Mouse (Mus musculus): ENCODE results near the gene St6gal1.
"Not testable (repeated sequence)": the region's sequence is repeated elsewhere in the genome, so short reads cannot be mapped to it uniquely, and the experiment has no call there.

The St6gal1 gene

DNA sequence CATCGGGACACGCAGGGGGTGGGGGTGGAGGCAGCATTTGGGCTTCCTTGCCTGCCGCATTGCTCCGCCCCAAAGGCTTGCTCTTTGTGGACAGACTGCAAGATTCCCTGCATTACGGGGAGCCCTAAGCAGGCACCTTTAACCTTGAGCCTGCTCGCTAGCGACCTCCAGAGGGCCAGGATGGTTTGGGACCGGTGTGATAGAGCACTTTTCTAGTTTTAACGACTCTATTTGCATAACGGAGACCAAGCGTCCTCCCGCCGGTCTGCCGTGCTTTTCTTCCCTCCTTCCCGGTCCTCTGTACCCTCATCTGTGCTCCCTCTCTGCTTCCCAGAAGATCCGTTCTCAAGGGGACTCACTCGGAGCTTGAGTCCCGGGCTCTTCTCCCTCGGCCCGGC lies at the start of gene St6gal1:
Gene St6gal1, plus strand, starts transcription at position 70 of the 398 bp plus-strand sequence.
- DNase-seq = peak; percentile 83

- DNase-seq = no peak
These were observed 49.7 kb upstream of the St6gal1 start for GRCm38 (mm10) chr16:23174855-23175254.

- no peak for DNase-seq
These were observed 48.6 kb upstream of the St6gal1 start for GRCm38 (mm10) chr16:23175956-23176355.

DNA sequence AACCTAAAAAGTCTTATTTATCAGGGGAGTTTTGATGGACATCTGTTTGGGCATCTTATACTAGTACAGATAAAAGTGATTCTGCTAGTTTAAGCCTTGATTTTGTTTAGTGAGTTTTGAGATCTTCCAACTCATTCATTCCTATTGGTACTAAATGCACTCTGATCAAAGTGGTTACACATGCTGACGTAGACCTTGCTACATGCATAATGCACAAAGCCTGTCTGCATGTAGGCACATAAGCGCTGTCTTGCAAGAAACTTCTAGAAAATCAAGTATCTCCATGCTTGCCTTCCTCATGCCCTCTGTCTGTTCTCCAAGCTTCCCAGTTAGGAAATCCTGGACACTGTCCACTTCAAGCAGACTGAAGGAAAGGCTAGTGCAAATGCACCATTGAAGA lies 46.7 kb upstream of the St6gal1 start:
- no peak for DNase-seq

GRCm38 (mm10) chr16:23178796-23179195 lies 45.7 kb upstream of the St6gal1 start:
- no peak for DNase-seq

GRCm38 (mm10) chr16:23179436-23179835 lies 45.1 kb upstream of the St6gal1 start:
- DNase-seq = not testable (repeated sequence)

DNA sequence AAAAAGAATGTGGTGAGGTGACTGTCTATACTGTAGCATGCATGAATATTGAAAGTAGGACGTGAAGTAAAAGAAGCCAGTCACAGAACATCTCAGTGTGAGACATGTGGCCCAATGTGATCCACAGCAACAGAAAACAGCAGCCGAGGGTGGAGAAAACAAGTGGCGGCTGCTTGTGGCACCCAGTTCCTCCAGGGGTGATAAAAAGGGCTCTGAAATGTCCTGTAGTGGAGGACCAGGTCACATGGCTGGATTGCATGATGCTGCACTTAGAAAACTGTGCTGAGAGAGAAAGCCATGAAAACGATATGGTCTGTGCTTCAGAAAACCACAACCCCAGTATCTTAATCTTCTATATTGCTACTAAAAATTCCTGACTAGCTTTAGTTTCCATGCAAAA lies 43.5 kb upstream of the St6gal1 start:
- no peak for DNase-seq

GRCm38 (mm10) chr16:23181487-23181886 lies 43.1 kb upstream of the St6gal1 start:
- no peak for DNase-seq

DNA sequence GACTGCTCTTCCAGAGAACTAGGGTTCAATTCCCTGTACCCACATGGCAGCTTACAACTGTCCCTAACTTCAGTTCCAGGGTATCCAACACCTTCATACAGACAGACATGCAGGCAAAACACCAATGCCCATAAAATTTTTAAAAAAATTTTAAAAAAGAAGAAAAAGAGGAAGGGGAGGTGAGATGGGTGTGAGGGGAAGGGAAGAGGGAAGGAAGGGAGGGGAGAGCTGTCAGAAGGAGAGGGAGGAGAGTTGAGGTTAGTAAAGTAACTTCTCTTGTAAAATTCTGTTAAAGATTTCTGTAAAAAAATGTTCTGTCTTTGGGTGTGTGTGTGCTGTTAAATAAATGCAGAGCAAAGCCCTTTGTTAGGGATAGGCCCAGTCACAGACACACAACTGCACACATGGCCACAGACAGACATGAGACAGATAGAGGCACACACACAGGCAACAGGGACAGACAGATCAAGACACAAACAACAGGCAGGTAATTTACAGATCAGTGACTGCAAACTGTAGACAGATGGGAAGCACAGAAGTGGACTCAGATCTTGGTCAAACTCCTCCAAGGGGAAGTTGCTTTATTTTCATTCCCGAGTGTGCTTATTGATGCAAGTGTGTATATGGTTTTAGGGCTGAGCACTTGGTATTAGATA lies 42.5 kb upstream of the St6gal1 start:
- DNase-seq = no peak

- no peak for DNase-seq
These were observed 38.7 kb upstream of the St6gal1 start for GRCm38 (mm10) chr16:23185824-23186223.

DNA sequence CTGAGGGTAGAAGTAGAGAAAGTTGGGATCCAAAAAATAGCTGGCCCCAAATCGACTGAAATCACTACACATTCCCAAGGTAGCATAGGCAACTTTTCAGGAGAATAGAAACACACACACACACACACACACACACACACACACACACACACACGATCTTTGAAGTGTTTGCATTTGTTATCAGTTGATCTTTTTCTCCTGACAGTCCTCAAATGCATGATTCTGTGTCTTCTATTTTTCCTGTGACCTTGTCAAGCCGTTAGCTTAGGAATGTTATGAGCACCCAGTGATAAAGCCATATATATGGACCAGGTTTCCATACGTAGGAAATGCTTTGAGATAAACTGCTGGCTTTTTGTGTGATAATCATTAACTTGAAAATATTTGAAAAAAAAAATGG lies 38.1 kb upstream of the St6gal1 start:
- no peak for DNase-seq

- DNase-seq = no peak
These were observed 36.6 kb upstream of the St6gal1 start for GRCm38 (mm10) chr16:23187983-23188382.

GRCm38 (mm10) chr16:23189612-23190011 lies 34.9 kb upstream of the St6gal1 start:
- no peak for DNase-seq

- DNase-seq = no peak
These were observed 32.8 kb upstream of the St6gal1 start for GRCm38 (mm10) chr16:23191560-23192242.

DNA sequence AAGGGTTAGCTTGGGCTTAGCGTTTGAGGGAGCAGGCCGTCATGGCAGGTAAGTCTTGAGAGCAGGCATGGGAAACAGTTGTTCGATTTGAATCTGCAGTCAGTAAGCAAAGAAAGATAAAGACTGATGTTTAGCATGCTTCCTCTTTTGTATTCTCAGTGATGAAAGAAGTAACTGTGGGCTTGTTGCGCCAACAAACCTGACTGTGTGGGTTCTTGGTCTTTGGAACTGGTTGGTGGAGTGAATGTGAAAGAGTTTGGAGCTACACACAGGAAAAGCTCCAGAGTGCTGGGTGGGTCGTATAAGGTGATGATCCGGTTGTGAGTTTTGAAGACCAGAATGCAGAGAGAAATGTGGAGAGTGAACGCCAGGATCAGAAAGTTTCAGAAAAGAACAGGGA lies 28.9 kb upstream of the St6gal1 start:
- DNase-seq = no peak

DNA sequence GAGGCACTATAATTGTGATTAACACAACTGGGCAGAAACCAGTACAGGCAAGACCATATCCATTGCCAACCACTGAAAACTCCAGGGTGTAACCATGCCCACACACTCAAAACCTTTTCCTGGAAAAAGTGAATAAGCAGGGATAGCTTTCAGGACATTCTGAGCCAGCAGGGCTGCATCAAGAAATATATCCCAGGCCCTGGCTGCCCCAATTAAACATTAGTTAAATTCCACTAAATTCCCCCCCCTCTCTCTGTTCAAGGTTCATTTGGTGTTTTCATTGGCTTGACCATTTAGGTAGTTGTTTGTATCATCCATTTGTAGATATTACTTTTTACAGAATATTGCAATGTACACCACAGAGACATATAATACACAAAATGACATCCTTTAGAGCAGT lies 28.2 kb upstream of the St6gal1 start:
- no peak for DNase-seq

GRCm38 (mm10) chr16:23196791-23197190 lies 27.7 kb upstream of the St6gal1 start:
- no peak for DNase-seq

GRCm38 (mm10) chr16:23201498-23201897 lies 23.0 kb upstream of the St6gal1 start:
- DNase-seq = no peak

GRCm38 (mm10) chr16:23214314-23214713 lies 10.2 kb upstream of the St6gal1 start:
- DNase-seq = no peak

GRCm38 (mm10) chr16:23215241-23215900 lies 9.2 kb upstream of the St6gal1 start:
- no peak for DNase-seq

DNA sequence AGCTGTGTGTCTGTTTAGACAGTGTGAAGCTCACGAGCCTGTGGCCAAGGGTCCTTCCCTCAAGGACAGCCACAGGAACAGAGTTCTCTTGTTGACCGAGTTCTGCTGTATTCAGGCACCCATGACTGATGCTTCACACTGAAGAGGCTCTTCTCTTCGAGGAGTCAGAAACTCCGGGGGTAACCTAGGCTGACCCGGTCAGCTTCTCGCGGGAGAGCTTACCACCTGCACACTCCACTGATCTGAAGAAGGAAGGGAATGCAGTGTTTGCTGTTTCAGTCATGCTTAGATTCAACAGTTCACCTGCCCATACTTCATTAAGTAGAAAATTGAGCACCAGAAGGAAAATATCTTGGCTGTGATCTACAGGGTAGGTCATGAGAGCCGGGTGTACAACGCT lies 8.2 kb upstream of the St6gal1 start:
- DNase-seq = no peak

- no peak for DNase-seq
These were observed 6.2 kb upstream of the St6gal1 start for GRCm38 (mm10) chr16:23218313-23218712.

- no peak for DNase-seq
These were observed 1.2 kb upstream of the St6gal1 start for GRCm38 (mm10) chr16:23223166-23223870.
